Mouse (Mus musculus) forebrain, embryonic 16.5 days (tissue): ENCODE measurements around the gene Eri3. TPM values are rescaled to one million over a fixed set of nuclear protein-coding genes. Genes with fewer than 3 reads are reported as not detected.
A peak's percentile ranks its signal among the peaks of the same experiment; 100 is the strongest.

Experiments used
- ATAC-seq: fragments of 200-750 bp; cut with Nextera tagmentation; 2 replicates; pipeline ENCODE4 v1.8.0; 2017; ENCODE audit warnings: mild to moderate bottlenecking, moderate library complexity
- H3K27ac ChIP-seq: fragments of 300-500 bp; sonication (generic); 2 replicates; pipeline ENCODE4 v1.5.1; 2014; ENCODE audit warnings: low read length, control low read depth
- H3K27me3 ChIP-seq: fragments of 300-500 bp; sonication (generic); replicated peaks from 2 replicates; pipeline ENCODE4 v1.6.1; 2014; ENCODE audit warnings: low read length; ENCODE audit not compliant: control insufficient read depth, insufficient read depth
- H3K36me3 ChIP-seq: fragments of 300-500 bp; sonication (generic); 2 replicates; pipeline ENCODE4 v1.6.1; 2014; ENCODE audit not compliant: control insufficient read depth, insufficient read depth
- H3K4me1 ChIP-seq: fragments of 300-500 bp; sonication (generic); replicated peaks from 2 replicates; pipeline ENCODE4 v1.6.1; 2014; ENCODE audit warnings: low read length; ENCODE audit not compliant: control insufficient read depth, insufficient read depth
- H3K4me2 ChIP-seq: fragments of 300-500 bp; sonication (generic); 2 replicates; pipeline ENCODE4 v1.6.1; 2014; ENCODE audit warnings: mild to moderate bottlenecking, low read length, control low read depth
- H3K4me3 ChIP-seq: fragments of 300-500 bp; sonication (generic); replicated peaks from 2 replicates; pipeline ENCODE4 v1.5.1; 2014; ENCODE audit warnings: mild to moderate bottlenecking, low read length, control low read depth
- H3K9ac ChIP-seq: fragments of 300-500 bp; sonication (generic); replicated peaks from 2 replicates; pipeline ENCODE4 v1.6.1; 2014; ENCODE audit warnings: low read depth, low read length, control low read depth
- H3K9me3 ChIP-seq: fragments of 300-500 bp; sonication (generic); 2 replicates; pipeline ENCODE4 v1.6.1; 2016; ENCODE audit warnings: low read length; ENCODE audit not compliant: control insufficient read depth
- WGBS: fragments of 180-500 bp; shearing (Covaris S2); extraction: QIAGEN DNeasy Blood & Tissue Kit; methylation state at CpG from one replicate; pipeline ENCODE4 v1.1.7; 2014; 5-methylcytosine and 5-hydroxymethylcytosine counted together
- polyA plus RNA-seq: library from polyadenylated mRNA; unstranded; fragments of >200 nt; fragmentation: Nextera tagmentation; extraction: Ambion mirVana; gene quantifications from 2 replicates; pipeline ENCODE4 v1.2.1, GENCODE M21; 2015

Eri3 gene
- 256 and 257 TPM in 2 replicates for polyA plus RNA-seq

DNA sequence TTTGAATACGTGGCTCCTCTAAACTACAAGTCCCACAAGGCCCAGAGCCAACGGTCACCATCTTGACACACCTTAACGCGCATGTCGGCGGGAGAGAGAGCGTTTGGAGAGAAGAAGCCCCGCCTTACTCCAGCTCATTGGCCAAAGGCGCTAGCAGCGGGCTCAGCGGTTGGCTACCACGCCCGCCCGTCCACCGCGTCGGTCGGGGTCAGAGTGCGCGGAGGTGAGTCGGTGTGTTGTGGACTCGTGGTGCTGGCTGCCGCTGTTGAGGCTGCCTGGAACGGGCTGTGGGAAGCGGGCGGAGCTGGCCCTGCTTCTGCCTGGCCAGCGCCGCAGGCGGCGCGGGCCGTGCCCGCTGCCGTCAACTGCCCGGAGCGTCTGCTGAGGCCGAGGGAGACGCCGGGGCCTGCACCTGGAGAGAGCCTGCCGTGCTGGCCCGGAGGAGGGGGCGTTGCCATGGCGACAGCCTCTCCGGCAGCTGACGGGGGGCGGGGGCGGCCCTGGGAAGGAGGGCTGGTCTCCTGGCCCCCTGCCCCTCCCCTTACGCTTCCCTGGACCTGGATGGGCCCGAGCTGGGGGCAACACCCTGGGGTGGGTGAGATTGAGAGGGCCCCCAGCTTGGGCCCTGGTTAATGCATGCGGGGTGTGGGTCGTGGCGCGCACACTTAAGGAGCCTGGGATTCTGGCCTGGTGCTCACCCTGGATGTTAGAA lies at the start of gene Eri3:
Gene Eri3 (plus strand): TSS at position 226 of the 712 bp plus-strand sequence.
- Histone ChIP-seq H3K4me3 (peak within 1 kb of the TSS; percentile 85), H3K4me1 (peaks cover 19% of the 10 kb centered on the region), H3K27ac (peak within 1 kb of the TSS; percentile 80), H3K27me3 (no peaks in the 10 kb centered on the region), H3K9ac (peak within 1 kb of the TSS; percentile 84), H3K36me3 (no peaks in the 10 kb centered on the region), H3K9me3 (no peaks in the 10 kb centered on the region), H3K4me2 (peak within 1 kb of the TSS; percentile 75)
- peak; percentile 100 for ATAC-seq
- WGBS = under 1% methylated on average over 51 of the region's 53 CpGs

DNA sequence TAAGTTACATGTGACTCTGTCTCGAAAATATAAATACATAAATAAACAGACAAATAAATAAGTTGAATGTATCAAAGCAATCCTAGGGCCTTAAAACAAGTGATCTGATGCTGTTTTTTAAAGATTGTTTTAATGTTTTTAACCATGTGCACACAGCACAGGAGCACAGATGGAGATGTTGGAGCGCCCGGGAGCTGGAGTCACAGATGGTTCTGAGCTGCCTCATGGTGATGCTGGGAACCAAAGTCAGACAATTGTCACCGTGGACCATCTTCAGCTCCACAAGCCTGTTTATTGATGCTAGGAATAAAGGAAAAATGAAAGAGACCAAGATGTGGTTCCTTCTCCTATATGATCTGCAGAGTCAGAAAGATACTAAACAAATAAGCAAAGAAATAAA lies 31.9 kb upstream of the Eri3 start:
- ATAC-seq = no peak
- 80% methylated on average over 4 of the region's 4 CpGs for WGBS
- Histone ChIP-seq H3K36me3 (no peaks in the 10 kb centered on the region), H3K4me1 (no peaks in the 10 kb centered on the region), H3K27me3 (no peaks in the 10 kb centered on the region), H3K27ac (no peak overlapping the region), H3K9me3 (no peaks in the 10 kb centered on the region), H3K4me2 (no peak overlapping the region), H3K4me3 (no peak overlapping the region), H3K9ac (no peak overlapping the region)

DNA sequence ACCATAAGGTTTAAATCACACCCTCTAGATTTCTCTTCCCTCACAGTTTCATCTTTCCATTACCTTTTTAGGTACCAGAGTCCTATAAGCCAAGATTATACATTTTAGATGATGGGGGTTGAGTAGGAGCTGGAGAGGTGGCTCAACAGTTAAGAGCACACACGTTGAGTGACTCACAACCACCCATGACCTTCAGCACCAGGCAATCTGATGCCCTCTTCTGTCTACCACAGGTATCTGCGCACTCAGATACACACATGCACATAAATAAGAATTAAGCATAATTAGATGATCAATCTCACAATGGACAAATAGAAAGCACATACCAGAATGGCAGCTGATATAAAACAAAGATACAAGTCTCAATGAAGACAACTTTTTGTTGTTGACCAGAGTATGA lies 28.8 kb upstream of the Eri3 start:
- Histone ChIP-seq H3K27me3 (no peaks in the 10 kb centered on the region), H3K27ac (no peak overlapping the region), H3K9me3 (no peaks in the 10 kb centered on the region), H3K4me1 (no peaks in the 10 kb centered on the region), H3K4me3 (no peak overlapping the region), H3K9ac (no peak overlapping the region), H3K4me2 (no peak overlapping the region), H3K36me3 (no peaks in the 10 kb centered on the region)
- WGBS = 70% methylated on average over 2 of the region's 2 CpGs
- ATAC-seq = no peak

DNA sequence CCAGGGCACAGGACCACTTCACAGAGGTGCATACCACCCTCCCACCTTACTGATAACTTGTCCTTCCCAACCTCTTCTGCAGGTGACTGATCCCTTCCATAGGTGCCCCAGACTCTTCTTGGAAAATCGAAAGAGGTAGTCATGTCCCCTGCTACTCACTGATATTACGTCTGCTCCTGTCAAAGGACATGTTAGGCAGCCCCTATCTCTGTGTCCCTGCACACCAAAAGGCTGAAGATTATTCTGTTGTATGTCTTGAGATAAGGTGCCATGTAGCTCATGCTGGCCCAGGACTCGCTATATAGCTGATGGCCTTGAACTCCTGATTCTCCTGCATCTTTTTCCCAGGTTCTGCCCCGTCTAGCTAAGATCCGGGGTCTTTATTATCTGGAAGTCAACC lies 24.2 kb upstream of the Eri3 start:
- no peak overlapping the region for H3K4me3 ChIP-seq
- H3K4me2 ChIP-seq = no peak overlapping the region
- no peak overlapping the region for H3K9ac ChIP-seq
- no peaks in the 10 kb centered on the region for H3K36me3 ChIP-seq
- no peak for ATAC-seq
- H3K27me3 ChIP-seq = no peaks in the 10 kb centered on the region
- H3K4me1 ChIP-seq = no peaks in the 10 kb centered on the region
- H3K9me3 ChIP-seq = no peaks in the 10 kb centered on the region
- no peak overlapping the region for H3K27ac ChIP-seq
- WGBS = 94% methylated on average over 5 of the region's 5 CpGs

DNA sequence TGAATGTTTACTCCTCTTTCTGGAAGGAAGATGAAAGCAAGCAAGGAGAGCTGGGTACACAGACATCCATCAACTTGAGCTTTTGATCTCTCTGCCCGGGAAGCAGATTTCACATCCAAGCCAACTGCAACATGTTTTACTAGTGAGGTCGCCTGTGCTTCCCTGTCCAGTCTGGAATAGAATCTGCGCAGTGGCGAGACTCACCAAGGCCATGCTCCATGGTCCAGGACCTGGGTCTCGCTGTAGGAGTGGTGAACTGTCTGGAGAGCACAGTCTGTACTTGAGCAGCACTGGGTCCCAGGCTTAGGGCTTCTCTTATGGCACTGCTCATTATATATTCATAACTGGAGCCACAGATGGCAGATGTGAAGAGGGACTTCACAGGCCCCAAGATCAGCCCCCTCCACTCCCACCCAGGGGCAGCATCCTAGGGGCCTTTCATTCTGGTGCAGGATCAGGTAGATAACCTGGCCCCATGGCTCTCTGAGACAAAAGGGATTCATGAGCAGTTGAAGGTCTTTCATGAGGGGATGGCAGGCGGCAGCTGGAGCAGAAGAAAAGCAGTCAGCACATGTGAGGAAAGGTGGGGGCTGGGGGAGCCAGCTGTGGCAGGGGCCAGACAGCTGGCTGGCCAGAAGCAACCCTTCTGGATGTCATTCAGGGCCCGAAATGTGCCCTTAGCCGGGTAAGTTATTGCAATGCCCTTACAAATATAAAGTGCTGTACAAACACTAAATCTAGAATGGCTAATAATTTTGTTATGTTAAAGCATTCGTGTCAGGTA lies 22.9 kb upstream of the Eri3 start:
- H3K27me3 ChIP-seq = no peaks in the 10 kb centered on the region
- H3K9me3 ChIP-seq = no peaks in the 10 kb centered on the region
- H3K9ac ChIP-seq = no peak overlapping the region
- 65% methylated on average over 9 of the region's 9 CpGs for WGBS
- H3K36me3 ChIP-seq = no peaks in the 10 kb centered on the region
- no peaks in the 10 kb centered on the region for H3K4me1 ChIP-seq
- ATAC-seq = no peak
- H3K27ac ChIP-seq = no peak overlapping the region
- no peak overlapping the region for H3K4me2 ChIP-seq
- no peak overlapping the region for H3K4me3 ChIP-seq

DNA sequence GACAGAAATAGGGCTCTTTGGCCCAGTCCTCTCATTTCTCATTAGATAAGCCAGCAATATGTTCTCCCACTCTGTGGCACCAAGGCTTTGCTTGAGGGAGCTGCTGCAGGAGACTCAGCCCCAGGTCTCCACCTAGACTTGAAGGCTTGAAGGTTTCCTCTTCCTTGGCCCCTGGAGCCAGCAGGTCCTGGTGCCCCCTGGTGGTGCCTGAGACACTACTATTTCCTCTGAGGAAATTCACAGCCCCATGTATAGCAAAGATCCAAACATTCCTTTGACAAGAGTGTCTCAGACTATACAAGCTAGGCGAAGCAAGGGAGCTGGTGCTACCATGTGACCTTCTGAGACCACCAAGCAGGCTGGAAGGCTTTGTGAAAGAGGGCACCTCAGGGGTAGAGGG lies 22.2 kb upstream of the Eri3 start:
- Histone ChIP-seq H3K36me3 (no peaks in the 10 kb centered on the region), H3K27me3 (no peaks in the 10 kb centered on the region), H3K4me3 (no peak overlapping the region), H3K27ac (no peak overlapping the region), H3K4me2 (no peak overlapping the region), H3K9ac (no peak overlapping the region), H3K4me1 (no peaks in the 10 kb centered on the region), H3K9me3 (no peaks in the 10 kb centered on the region)
- WGBS = 21% methylated on average over 1 of the region's 1 CpGs
- no peak for ATAC-seq

DNA sequence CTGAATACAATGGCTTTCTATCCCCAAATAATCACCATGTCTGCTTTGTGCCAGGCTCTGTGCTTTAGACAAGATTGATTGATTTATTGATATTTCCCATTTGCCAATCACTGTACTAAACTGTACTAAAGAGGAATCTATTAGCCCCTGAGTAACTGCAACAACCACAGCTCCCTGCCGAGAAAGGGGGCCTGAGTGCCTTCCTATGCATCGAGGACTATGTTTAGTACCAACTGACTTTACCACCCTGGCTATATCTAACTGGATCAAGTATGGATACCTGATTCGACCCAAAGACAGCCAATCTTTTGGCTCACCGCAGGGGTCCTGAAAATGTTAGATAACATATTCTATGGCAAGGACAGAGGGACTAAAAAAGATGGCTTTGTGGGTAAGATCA lies 20.3 kb upstream of the Eri3 start:
- H3K4me1 ChIP-seq = no peaks in the 10 kb centered on the region
- WGBS = 73% methylated on average over 4 of the region's 4 CpGs
- no peak overlapping the region for H3K4me2 ChIP-seq

DNA sequence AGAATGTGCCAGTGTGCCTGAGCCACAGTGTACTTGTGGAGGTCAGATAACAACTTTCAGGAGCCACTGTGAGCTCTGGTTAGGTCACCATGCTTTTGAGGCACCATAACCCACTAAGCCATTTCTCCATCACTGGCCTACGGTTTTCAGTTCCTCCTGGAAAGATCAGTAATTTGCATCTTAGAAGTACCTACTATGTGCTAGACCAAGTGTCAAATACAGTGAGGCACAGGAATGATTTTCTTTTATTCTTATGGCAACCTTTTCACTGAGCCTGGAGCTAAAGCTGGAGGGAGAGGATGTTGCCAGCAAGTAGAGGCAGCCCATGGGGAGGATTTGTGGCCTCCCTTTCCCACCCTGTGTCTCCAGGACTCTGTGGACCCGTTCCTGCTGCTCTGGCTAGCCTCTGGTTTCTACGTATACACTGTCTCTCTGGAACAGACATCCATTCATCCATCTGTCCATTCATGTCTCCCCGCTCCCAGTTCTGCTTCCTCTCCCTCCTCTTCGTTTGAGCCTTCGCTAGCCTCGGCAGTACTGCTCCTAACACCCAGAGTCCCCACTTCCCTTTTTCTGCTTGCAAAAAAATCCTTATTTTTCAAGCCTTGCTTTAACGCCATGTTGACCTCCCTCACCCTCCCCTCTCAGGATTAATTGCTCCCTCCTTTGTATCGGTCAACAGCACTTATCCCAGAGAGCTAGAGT lies 14.5 kb upstream of the Eri3 start:
- H3K4me1 ChIP-seq = no peaks in the 10 kb centered on the region
- H3K27ac ChIP-seq = no peak overlapping the region
- no peaks in the 10 kb centered on the region for H3K27me3 ChIP-seq
- no peak overlapping the region for H3K4me2 ChIP-seq
- no peaks in the 10 kb centered on the region for H3K36me3 ChIP-seq
- no peak overlapping the region for H3K4me3 ChIP-seq
- no peaks in the 10 kb centered on the region for H3K9me3 ChIP-seq
- H3K9ac ChIP-seq = no peak overlapping the region
- ATAC-seq = no peak
- WGBS = 49% methylated on average over 9 of the region's 9 CpGs

More for the DNA sequence above, 20.3 kb upstream of the Eri3 start:
- no peaks in the 10 kb centered on the region for H3K9me3 ChIP-seq
- no peaks in the 10 kb centered on the region for H3K27me3 ChIP-seq
- no peak overlapping the region for H3K27ac ChIP-seq
- no peak overlapping the region for H3K4me3 ChIP-seq
- ATAC-seq = no peak
- H3K9ac ChIP-seq = no peak overlapping the region
- H3K36me3 ChIP-seq = no peaks in the 10 kb centered on the region

DNA sequence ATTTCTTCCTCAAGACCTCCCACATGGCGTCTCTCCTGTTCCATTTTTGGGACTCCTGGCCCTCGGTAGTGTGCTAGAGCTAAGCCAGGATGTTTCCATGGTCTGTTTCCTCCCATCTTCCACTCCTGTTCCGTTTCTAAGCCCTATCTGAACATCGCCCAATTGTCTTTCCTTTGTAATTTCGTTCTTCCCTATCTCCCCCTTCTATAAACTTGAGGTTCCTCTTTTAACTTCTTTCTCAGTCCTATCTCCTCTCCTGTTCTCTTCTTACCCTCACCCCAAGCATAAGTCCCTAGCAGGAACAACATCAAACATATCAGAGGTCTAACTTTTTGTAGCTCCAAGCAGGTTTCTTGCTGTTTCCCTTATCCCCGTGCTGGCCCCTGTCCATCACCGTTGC lies 13.2 kb upstream of the Eri3 start:
- H3K4me1 ChIP-seq = no peaks in the 10 kb centered on the region
- no peaks in the 10 kb centered on the region for H3K27me3 ChIP-seq
- no peak for ATAC-seq
- WGBS = 91% methylated on average over 7 of the region's 7 CpGs
- no peaks in the 10 kb centered on the region for H3K36me3 ChIP-seq
- H3K9ac ChIP-seq = no peak overlapping the region
- H3K4me3 ChIP-seq = no peak overlapping the region
- H3K4me2 ChIP-seq = no peak overlapping the region
- no peak overlapping the region for H3K27ac ChIP-seq
- no peaks in the 10 kb centered on the region for H3K9me3 ChIP-seq
